Mouse (Mus musculus): ENCODE results near the gene Crip1.

Gene Crip1

GRCm38 (mm10) chr12:113148381-113149035, 2.4 kb downstream of the Crip1 start:
- peak; percentile 87 for DNase-seq

- DNase-seq = peak; percentile 81
Observed at GRCm38 (mm10) chr12:113149341-113149740, 3.2 kb downstream of the Crip1 start.

GRCm38 (mm10) chr12:113149896-113150295, 3.8 kb downstream of the Crip1 start:
- peak; percentile 9 for DNase-seq

GRCm38 (mm10) chr12:113150591-113150990, 4.5 kb downstream of the Crip1 start:
- no peak for DNase-seq

- DNase-seq = peak; percentile 25
Observed at GRCm38 (mm10) chr12:113151046-113151445, 4.9 kb downstream of the Crip1 start.

- peak; percentile 66 for DNase-seq
Observed at GRCm38 (mm10) chr12:113151661-113152271, 5.7 kb downstream of the Crip1 start.

- DNase-seq = peak; percentile 72
Observed at GRCm38 (mm10) chr12:113152272-113152661, 6.2 kb downstream of the Crip1 start.

- DNase-seq = no peak
Observed at GRCm38 (mm10) chr12:113152991-113153525, 6.9 kb downstream of the Crip1 start.

- DNase-seq = no peak
Observed at GRCm38 (mm10) chr12:113153971-113154370, 7.9 kb downstream of the Crip1 start.

- no peak for DNase-seq
Observed at GRCm38 (mm10) chr12:113154747-113155075, 8.6 kb downstream of the Crip1 start.

GRCm38 (mm10) chr12:113155076-113155771, 9.1 kb downstream of the Crip1 start:
- peak; percentile 80 for DNase-seq

GRCm38 (mm10) chr12:113155887-113156539, 9.9 kb downstream of the Crip1 start, which contains the start of gene Tedc1:
Gene Tedc1, plus strand, starts transcription at chr12:113156421.
- DNase-seq = peak; percentile 100

GRCm38 (mm10) chr12:113156540-113156929, 10.4 kb downstream of the Crip1 start:
- DNase-seq = no peak

GRCm38 (mm10) chr12:113157002-113157401, 10.9 kb downstream of the Crip1 start:
- DNase-seq = no peak

GRCm38 (mm10) chr12:113157521-113157920, 11.4 kb downstream of the Crip1 start:
- no peak for DNase-seq

- no peak for DNase-seq
Observed at GRCm38 (mm10) chr12:113157971-113158370, 11.9 kb downstream of the Crip1 start.

- DNase-seq = no peak
Observed at GRCm38 (mm10) chr12:113163561-113164006, 17.5 kb downstream of the Crip1 start.

- DNase-seq = no peak
Observed at GRCm38 (mm10) chr12:113168031-113168536, 22.0 kb downstream of the Crip1 start.

- no peak for DNase-seq
Observed at GRCm38 (mm10) chr12:113176960-113177725, 31.0 kb downstream of the Crip1 start.

- DNase-seq = no peak
Observed at GRCm38 (mm10) chr12:113181020-113181419, 34.9 kb downstream of the Crip1 start.

GRCm38 (mm10) chr12:113184945-113185344, 38.8 kb downstream of the Crip1 start:
- DNase-seq = no peak

Data from lung, postnatal 10 days (tissue).